Mouse (Mus musculus): ENCODE data around the gene Sox18. TPM values are rescaled to one million over a fixed set of nuclear protein-coding genes. Genes with fewer than 3 reads are reported as not detected.

Sox18 gene
- polyA plus RNA-seq (2015; fragmentation: Nextera tagmentation; extraction: Ambion mirVana), result 17.0 and 18.8 TPM in 2 replicates

DNA sequence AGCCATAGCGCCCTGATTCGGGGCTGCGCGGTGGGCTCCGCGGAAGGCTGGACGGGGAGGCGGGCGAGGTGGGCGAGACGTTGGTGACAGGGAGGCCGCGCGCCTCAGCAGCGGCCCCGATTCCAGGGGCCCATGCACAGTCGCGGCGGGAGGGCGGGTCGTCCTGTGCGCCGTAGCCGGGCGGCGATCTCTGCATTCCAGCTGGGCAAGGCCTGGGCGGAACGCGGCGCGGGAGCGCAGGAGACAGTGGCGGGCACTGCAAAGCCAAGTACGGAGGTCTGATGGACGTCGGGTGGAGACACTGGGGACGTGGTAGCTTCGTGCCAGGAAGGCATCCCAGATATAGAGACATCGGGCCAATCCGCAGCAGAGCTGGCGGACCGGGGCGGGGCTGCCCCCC is at the start of gene Sox18:
Gene Sox18 (minus strand): TSS at position 315 of the 400 bp plus-strand sequence.

DNA sequence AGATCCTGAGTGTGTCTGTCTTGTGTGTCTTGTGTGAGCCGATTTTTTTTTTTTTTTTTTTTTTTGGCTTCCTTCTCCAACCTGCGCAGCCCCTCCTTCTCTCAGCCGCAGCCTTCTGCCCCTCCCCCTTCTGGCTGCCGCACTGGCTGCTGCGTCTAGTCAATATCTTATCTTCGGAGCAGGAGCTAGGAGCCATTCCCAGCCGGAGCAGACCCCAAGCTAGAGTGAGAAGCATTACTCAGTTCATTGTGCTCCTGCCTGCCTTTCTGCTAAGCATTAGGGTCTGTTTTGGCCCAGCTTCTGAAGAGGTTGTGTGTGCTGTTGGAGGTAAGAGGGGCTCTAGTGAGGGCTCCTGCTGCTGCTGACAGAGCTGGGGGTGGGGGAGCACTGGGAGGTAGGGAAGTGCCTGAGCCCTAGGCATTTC is 43.5 kb upstream of the Sox18 start, which contains the start of gene Oprl1:
Gene Oprl1 (plus strand): TSS at position 114 of the 424 bp plus-strand sequence.

DNA sequence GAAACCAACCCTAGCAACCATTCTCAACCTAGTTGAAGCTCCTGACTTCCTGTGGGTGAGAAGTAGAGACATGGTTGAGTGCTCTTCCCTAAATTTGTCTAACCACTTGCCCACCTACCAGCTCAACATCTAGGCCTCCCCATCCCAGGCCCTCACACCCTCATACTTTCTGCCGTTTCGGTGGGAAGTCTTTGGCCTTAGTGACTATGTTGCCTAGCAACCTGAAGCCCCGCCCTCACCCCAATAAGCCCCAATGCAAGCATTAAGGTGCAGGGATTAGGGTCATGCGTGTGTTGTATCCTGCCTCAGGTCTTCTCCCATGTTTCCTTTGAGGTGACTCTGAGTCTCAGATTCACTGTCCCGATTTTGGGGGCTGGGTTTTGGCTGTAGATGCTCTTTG is 26.8 kb upstream of the Sox18 start, which contains the start of gene Lkaaear1:
Gene Lkaaear1 (minus strand): TSS at position 202 of the 400 bp plus-strand sequence.

DNA sequence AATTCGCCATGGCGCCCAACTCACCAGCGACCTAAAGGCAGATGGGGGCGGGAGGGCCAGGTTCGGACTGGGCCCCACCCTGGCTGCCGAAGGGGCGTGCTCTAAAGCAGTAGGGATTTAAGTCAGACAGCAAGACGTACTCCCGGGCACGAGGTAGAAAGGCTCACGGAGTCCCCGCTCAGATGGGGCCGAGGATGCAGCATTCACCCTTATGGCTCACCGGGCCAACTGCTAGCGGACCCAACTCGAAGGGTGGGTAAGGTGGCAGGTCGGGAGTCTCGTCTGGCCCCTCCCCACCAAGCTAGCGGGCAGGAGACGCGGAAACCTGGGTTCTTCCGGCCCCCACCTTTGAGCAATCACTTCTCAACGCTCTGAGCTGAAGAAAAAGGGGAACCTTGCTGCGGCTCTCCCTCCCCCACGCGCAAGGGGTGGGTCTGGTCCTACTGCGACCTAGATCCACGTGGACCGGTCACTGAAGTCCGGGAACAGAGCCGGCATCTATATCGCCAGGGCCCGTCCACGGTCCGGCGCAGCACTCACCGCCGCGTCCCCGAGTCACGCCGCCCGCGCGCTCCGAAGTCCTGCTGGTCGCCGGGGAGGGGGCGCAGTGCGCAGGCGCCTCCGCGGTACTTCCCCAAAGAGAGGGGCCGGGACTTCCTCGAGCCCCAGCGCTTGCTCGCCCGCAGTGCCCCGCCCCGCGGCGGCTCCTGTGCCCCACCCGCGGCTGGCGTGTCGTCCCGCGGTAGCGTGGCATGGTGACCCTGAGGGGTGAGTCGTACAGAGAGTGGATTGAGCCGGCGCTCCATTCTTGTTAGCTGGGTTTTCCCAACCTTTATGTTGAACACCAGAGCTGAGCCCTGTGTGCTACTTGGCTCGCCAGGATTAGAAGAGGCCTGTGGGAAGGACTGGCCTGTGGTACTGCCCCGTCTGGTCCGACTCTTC is 22.2 kb upstream of the Sox18 start, which contains the start of gene Rgs19:
Gene Rgs19 (minus strand): TSS at position 639 of the 942 bp plus-strand sequence.

DNA sequence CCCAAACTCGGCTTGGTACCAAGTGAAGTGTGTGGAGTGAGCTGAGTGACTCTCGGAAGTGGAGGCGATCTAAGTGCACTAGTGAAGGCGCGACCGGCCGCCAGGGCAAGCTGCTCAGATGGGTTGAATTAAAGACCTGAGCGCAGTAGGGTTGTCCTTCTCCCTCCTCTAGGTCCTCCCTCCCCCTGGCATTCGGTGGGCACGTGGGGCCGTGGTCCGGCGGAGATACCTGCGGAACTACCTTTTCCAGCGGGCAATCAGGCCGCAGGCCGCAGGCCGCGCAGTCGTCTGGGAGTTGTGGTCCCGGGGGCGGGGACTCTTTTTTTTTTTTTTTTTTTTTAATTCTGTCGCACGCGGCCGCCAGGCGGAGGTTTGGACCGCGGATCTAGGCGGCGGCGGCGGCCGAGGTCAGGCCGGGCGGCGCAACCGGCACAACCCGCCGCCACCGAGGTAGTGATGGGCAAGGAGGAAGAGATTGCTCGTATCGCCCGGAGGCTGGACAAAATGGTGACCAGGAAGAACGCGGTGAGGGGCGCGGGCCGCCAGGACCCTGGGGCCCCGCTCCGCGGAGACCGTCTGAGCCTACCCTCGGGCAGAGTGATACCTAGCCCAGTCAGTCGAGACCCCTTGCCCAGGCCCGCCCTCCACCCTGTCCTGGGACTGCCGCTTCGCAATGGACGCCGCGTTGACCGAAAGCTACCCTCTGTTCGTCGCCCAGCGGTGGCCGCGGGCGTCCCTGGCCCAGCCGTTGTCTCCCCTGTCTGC is 8.7 kb upstream of the Sox18 start, which contains the start of gene Tcea2:
Gene Tcea2 (plus strand): TSS at position 360 of the 765 bp plus-strand sequence.

DNA sequence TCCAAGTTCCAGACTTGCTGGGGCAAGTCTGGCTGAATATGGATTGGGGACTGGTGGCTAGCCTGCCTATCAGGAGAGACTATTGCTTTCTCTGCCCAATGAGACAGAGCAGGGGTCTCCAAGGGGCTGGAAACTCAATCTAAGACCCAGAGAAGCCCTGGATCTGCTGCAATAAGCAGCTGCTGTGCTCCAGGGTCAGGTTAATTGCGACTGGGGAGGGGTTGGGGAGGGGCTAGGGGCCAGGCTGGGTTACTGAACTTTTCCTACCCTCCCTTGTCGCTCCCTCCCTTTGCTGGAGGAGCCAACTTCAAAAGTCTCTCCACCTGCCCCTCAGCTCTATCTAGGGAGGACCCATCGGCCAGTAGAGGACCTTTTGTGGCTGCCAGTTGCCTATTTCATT is 14.7 kb downstream of the Sox18 start, which contains the start of gene Gm29797:
Gene Gm29797 (plus strand): TSS at position 301 of the 400 bp plus-strand sequence.

Other genes starting within 250 kb of the Sox18 start
- gene Zbtb46, start 212.2 kb downstream of the Sox18 start, polyA plus RNA-seq (2015; fragmentation: Nextera tagmentation; extraction: Ambion mirVana), result 11.9 and 14.3 TPM in 2 replicates
- gene Abhd16b, start 178.4 kb downstream of the Sox18 start, polyA plus RNA-seq (2015; fragmentation: Nextera tagmentation; extraction: Ambion mirVana), result not detected in 2 replicates
- gene Tpd52l2, start 174.5 kb downstream of the Sox18 start, polyA plus RNA-seq (2015; fragmentation: Nextera tagmentation; extraction: Ambion mirVana), result 110 and 122 TPM in 2 replicates
- gene Dnajc5, start 151.2 kb downstream of the Sox18 start, polyA plus RNA-seq (2015; fragmentation: Nextera tagmentation; extraction: Ambion mirVana), result 256 and 272 TPM in 2 replicates
- gene Uckl1, start 86.7 kb downstream of the Sox18 start, polyA plus RNA-seq (2015; fragmentation: Nextera tagmentation; extraction: Ambion mirVana), result 40.5 and 51.8 TPM in 2 replicates
- gene Prpf6, start 79.8 kb downstream of the Sox18 start, polyA plus RNA-seq (2015; fragmentation: Nextera tagmentation; extraction: Ambion mirVana), result 38.9 and 44.0 TPM in 2 replicates
- gene Zfp512b, start 78.8 kb downstream of the Sox18 start, polyA plus RNA-seq (2015; fragmentation: Nextera tagmentation; extraction: Ambion mirVana), result 67.1 and 78.8 TPM in 2 replicates
- gene Samd10, start 72.4 kb downstream of the Sox18 start, polyA plus RNA-seq (2015; fragmentation: Nextera tagmentation; extraction: Ambion mirVana), result 125 and 145 TPM in 2 replicates
- gene Gm29797, start 14.6 kb downstream of the Sox18 start, polyA plus RNA-seq (2015; fragmentation: Nextera tagmentation; extraction: Ambion mirVana), result not detected in 2 replicates
- 52.5 and 63.6 TPM in 2 replicates for gene Tcea2, start 8.7 kb upstream of the Sox18 start, polyA plus RNA-seq (2015; fragmentation: Nextera tagmentation; extraction: Ambion mirVana)
- gene Rgs19, start 22.3 kb upstream of the Sox18 start, polyA plus RNA-seq (2015; fragmentation: Nextera tagmentation; extraction: Ambion mirVana), result 62.4 and 72.0 TPM in 2 replicates
- not detected in 2 replicates for gene Lkaaear1, start 26.8 kb upstream of the Sox18 start, polyA plus RNA-seq (2015; fragmentation: Nextera tagmentation; extraction: Ambion mirVana)
- gene Oprl1, start 43.4 kb upstream of the Sox18 start, polyA plus RNA-seq (2015; fragmentation: Nextera tagmentation; extraction: Ambion mirVana), result 72.5 and 79.2 TPM in 2 replicates
- gene Myt1, start 91.7 kb upstream of the Sox18 start, polyA plus RNA-seq (2015; fragmentation: Nextera tagmentation; extraction: Ambion mirVana), result 6.5 and 7.1 TPM in 2 replicates
- 23.8 and 24.2 TPM in 2 replicates for gene Pcmtd2, start 166.2 kb upstream of the Sox18 start, polyA plus RNA-seq (2015; fragmentation: Nextera tagmentation; extraction: Ambion mirVana)
- gene Polr3k, start 192.7 kb upstream of the Sox18 start, polyA plus RNA-seq (2015; fragmentation: Nextera tagmentation; extraction: Ambion mirVana), result 61.6 and 65.3 TPM in 2 replicates